ENCODE assay signal across 9 mouse cellular contexts in genomic region chr11:8443539-8444292, GRCm38 (mm10).
DNase-seq lines count a peak whose midpoint lies in the region; ATAC-seq lines count a peak whose summit lies in the region.
"Had no signal": no experiment of that assay in that cellular context is flagged by ENCODE, and none has a peak within 500 bp of the region (broad histone marks: within the 10 kb centered on the region; RNA-seq: fewer than 3 reads in every experiment).

No protein-coding gene starts in this region.

- H3K9ac ChIP-seq in forebrain, embryonic 13.5 days, result no peak overlapping the region
- H3K9ac ChIP-seq in hindbrain, embryonic 16.5 days (ENCODE audit: low read depth, low read length), result no peak overlapping the region
- H3K9ac ChIP-seq: neural tube, embryonic 13.5 days had no signal

- H3K9me3 ChIP-seq in forebrain, embryonic 13.5 days (replicated peaks), result no peaks in the 10 kb centered on the region
- H3K9me3 ChIP-seq in forebrain, embryonic 10.5 days, result no peaks in the 10 kb centered on the region
- no peaks in the 10 kb centered on the region for H3K9me3 ChIP-seq in hindbrain, embryonic 16.5 days (ENCODE audit: control insufficient read depth, low read length)
- H3K9me3 ChIP-seq: neural tube, embryonic 13.5 days had no signal

- no peak overlapping the region for H3K4me2 ChIP-seq in forebrain, embryonic 13.5 days
- H3K4me2 ChIP-seq in hindbrain, embryonic 16.5 days (ENCODE audit: low read length), result no peak overlapping the region
- H3K4me2 ChIP-seq: neural tube, embryonic 13.5 days had no signal

- no peak overlapping the region for H3K4me3 ChIP-seq in forebrain, embryonic 13.5 days
- no peak overlapping the region for H3K4me3 ChIP-seq in forebrain, embryonic 10.5 days
- no peak overlapping the region for H3K4me3 ChIP-seq in hindbrain, embryonic 16.5 days (ENCODE audit: low read length)
- H3K4me3 ChIP-seq: neural tube, embryonic 13.5 days had no signal

- no peak for ATAC-seq in forebrain, embryonic 13.5 days
- no peak for ATAC-seq in megakaryocyte-erythroid progenitor cell, adult 5-6 weeks (replicated peaks; ENCODE audit: low FRiP score, low TSS enrichment, poor library complexity, severe bottlenecking)
- ATAC-seq in hindbrain, embryonic 16.5 days, result no peak

- no peak for DNase-seq in forebrain, embryonic 10.5 days (ENCODE audit: extremely low spot score, low spot score)
- DNase-seq in 416B (ENCODE audit: low read depth), result peak; percentile 85
- DNase-seq in heart, adult 18-20 months, result peak; percentile 50 to 77
- DNase-seq in kidney, postnatal 25 days, result peak; percentile 63 to 73
- no peak for DNase-seq in right cerebral cortex, postnatal 14 days

- H3K27ac ChIP-seq in forebrain, embryonic 13.5 days, result peak overlapping the region; percentile 35; the same call in 1 of the 2 replicates
- H3K27ac ChIP-seq in forebrain, embryonic 10.5 days, result no peak overlapping the region
- no peak overlapping the region for H3K27ac ChIP-seq in hindbrain, embryonic 16.5 days (ENCODE audit: low read depth, low read length)
- H3K27ac ChIP-seq: neural tube, embryonic 13.5 days had no signal

- H3K36me3 ChIP-seq in forebrain, embryonic 13.5 days (ENCODE audit: poor library complexity, severe bottlenecking), result peaks cover 15% of the 10 kb centered on the region; the same call in 1 of the 2 replicates
- peaks cover 77% of the 10 kb centered on the region for H3K36me3 ChIP-seq in forebrain, embryonic 10.5 days (replicated peaks)
- no peaks in the 10 kb centered on the region for H3K36me3 ChIP-seq in hindbrain, embryonic 16.5 days (ENCODE audit: control insufficient read depth, insufficient read depth, low read length)
- H3K36me3 ChIP-seq: neural tube, embryonic 13.5 days had no signal

- peaks cover 16% of the 10 kb centered on the region for H3K4me1 ChIP-seq in forebrain, embryonic 13.5 days
- no peaks in the 10 kb centered on the region for H3K4me1 ChIP-seq in forebrain, embryonic 10.5 days
- peaks cover 7% of the 10 kb centered on the region for H3K4me1 ChIP-seq in hindbrain, embryonic 16.5 days (ENCODE audit: control insufficient read depth, insufficient read depth, low read depth, low read length)

- WGBS in forebrain, embryonic 13.5 days, result 86% methylated on average over 11 of the region's 11 CpGs
- 92% methylated on average over 11 of the region's 11 CpGs for WGBS in forebrain, embryonic 10.5 days
- WGBS in hindbrain, embryonic 16.5 days, result 81% methylated on average over 11 of the region's 11 CpGs

- no peaks in the 10 kb centered on the region for H3K27me3 ChIP-seq in forebrain, embryonic 13.5 days
- no peaks in the 10 kb centered on the region for H3K27me3 ChIP-seq in forebrain, embryonic 10.5 days (ENCODE audit: poor library complexity, severe bottlenecking)
- no peaks in the 10 kb centered on the region; the same call in 1 of the 2 replicates for H3K27me3 ChIP-seq in hindbrain, embryonic 16.5 days (replicated peaks; ENCODE audit: control insufficient read depth, insufficient read depth, low read length)
- H3K27me3 ChIP-seq: neural tube, embryonic 13.5 days had no signal

Comparison
In these comparisons a context has a peak if more than half of its experiments do, and no peak if none do; other contexts are left out.
1. DNase-seq: peak in 416B (single experiment), heart, adult 18-20 months (2 of 2) and kidney, postnatal 25 days (2 of 2); none in forebrain, embryonic 10.5 days (single experiment) and right cerebral cortex, postnatal 14 days (single experiment).